Mouse (Mus musculus): Measurements from ENCODE around the gene Rnf183. TPM values are rescaled to one million over a fixed set of nuclear protein-coding genes. Genes with fewer than 3 reads are reported as not detected.
A peak's percentile ranks its signal among the peaks of the same experiment; 100 is the strongest.

The Rnf183 gene
- polyA plus RNA-seq, 1 experiment, result 23.7 TPM

GRCm38 (mm10) chr4:62419091-62419490 lies 16.0 kb downstream of the Rnf183 start:
- H3K27me3 ChIP-seq (ENCODE audit: control insufficient read depth, insufficient read depth, low read length), result no peaks in the 10 kb centered on the region
- peaks cover 96% of the 10 kb centered on the region for H3K36me3 ChIP-seq (ENCODE audit: control insufficient read depth, insufficient read depth, low read length)
- H3K27ac ChIP-seq (ENCODE audit: control insufficient read depth, insufficient read depth, low read length), result no peak overlapping the region
- H3K4me3 ChIP-seq (ENCODE audit: control insufficient read depth, insufficient read depth, low read length), result no peak overlapping the region
- DNase-seq, result no peak
- H3K4me1 ChIP-seq (replicated peaks; ENCODE audit: control insufficient read depth, insufficient read depth, low read length), result no peaks in the 10 kb centered on the region
- WGBS, result 98% methylated on average over 6 of the region's 6 CpGs
- TF ChIP-seq CTCF (IDR thresholded peaks at IDR 0.05; ENCODE audit: borderline replicate concordance, control insufficient read depth, extremely low read depth, insufficient read depth, low read length, poor library complexity) (no peak), POLR2A (IDR thresholded peaks at IDR 0.05; ENCODE audit: control insufficient read depth, extremely low read depth, insufficient read depth, low read length, poor library complexity) (no peak)

- DNase-seq, result no peak
- H3K36me3 ChIP-seq (ENCODE audit: control insufficient read depth, insufficient read depth, low read length), result peaks cover 96% of the 10 kb centered on the region
- WGBS, result 90% methylated on average over 8 of the region's 8 CpGs
- no peak overlapping the region for H3K4me3 ChIP-seq (ENCODE audit: control insufficient read depth, insufficient read depth, low read length)
- no peaks in the 10 kb centered on the region for H3K4me1 ChIP-seq (replicated peaks; ENCODE audit: control insufficient read depth, insufficient read depth, low read length)
- H3K27me3 ChIP-seq (ENCODE audit: control insufficient read depth, insufficient read depth, low read length), result no peaks in the 10 kb centered on the region
- H3K27ac ChIP-seq (ENCODE audit: control insufficient read depth, insufficient read depth, low read length), result no peak overlapping the region
- TF ChIP-seq POLR2A (IDR thresholded peaks at IDR 0.05; ENCODE audit: control insufficient read depth, extremely low read depth, insufficient read depth, low read length, poor library complexity) (no peak), CTCF (IDR thresholded peaks at IDR 0.05; ENCODE audit: borderline replicate concordance, control insufficient read depth, extremely low read depth, insufficient read depth, low read length, poor library complexity) (no peak)
Measured at GRCm38 (mm10) chr4:62418448-62418847, 16.6 kb downstream of the Rnf183 start.

- no peak for TF ChIP-seq POLR2A (IDR thresholded peaks at IDR 0.05; ENCODE audit: control insufficient read depth, extremely low read depth, insufficient read depth, low read length, poor library complexity)
- no peak for TF ChIP-seq CTCF (IDR thresholded peaks at IDR 0.05; ENCODE audit: borderline replicate concordance, control insufficient read depth, extremely low read depth, insufficient read depth, low read length, poor library complexity)
- no peak overlapping the region for H3K27ac ChIP-seq (ENCODE audit: control insufficient read depth, insufficient read depth, low read length)
- peaks cover 43% of the 10 kb centered on the region for H3K36me3 ChIP-seq (ENCODE audit: control insufficient read depth, insufficient read depth, low read length)
- WGBS, result 66% methylated on average over 10 of the region's 10 CpGs
- DNase-seq, result no peak
- no peaks in the 10 kb centered on the region for H3K27me3 ChIP-seq (ENCODE audit: control insufficient read depth, insufficient read depth, low read length)
- H3K4me3 ChIP-seq (ENCODE audit: control insufficient read depth, insufficient read depth, low read length), result no peak overlapping the region
- peaks cover 4% of the 10 kb centered on the region; the same call in 1 of the 2 replicates for H3K4me1 ChIP-seq (replicated peaks; ENCODE audit: control insufficient read depth, insufficient read depth, low read length)
Measured at GRCm38 (mm10) chr4:62411606-62412005, 23.4 kb downstream of the Rnf183 start.

- H3K27me3 ChIP-seq (ENCODE audit: control insufficient read depth, insufficient read depth, low read length), result no peaks in the 10 kb centered on the region
- H3K36me3 ChIP-seq (ENCODE audit: control insufficient read depth, insufficient read depth, low read length), result peaks cover 30% of the 10 kb centered on the region
Measured at GRCm38 (mm10) chr4:62410325-62410724, 24.7 kb downstream of the Rnf183 start.

GRCm38 (mm10) chr4:62409615-62410014 lies 25.4 kb downstream of the Rnf183 start:
- 26% methylated on average over 6 of the region's 6 CpGs for WGBS
- H3K27ac ChIP-seq (ENCODE audit: control insufficient read depth, insufficient read depth, low read length), result no peak overlapping the region
- no peaks in the 10 kb centered on the region for H3K27me3 ChIP-seq (ENCODE audit: control insufficient read depth, insufficient read depth, low read length)
- H3K4me3 ChIP-seq (ENCODE audit: control insufficient read depth, insufficient read depth, low read length), result peak overlapping the region; percentile 28; the same call in 1 of the 2 replicates
- no peak for TF ChIP-seq POLR2A (IDR thresholded peaks at IDR 0.05; ENCODE audit: control insufficient read depth, extremely low read depth, insufficient read depth, low read length, poor library complexity)
- peaks cover 9% of the 10 kb centered on the region; the same call in 1 of the 2 replicates for H3K4me1 ChIP-seq (replicated peaks; ENCODE audit: control insufficient read depth, insufficient read depth, low read length)
- DNase-seq, result no peak
- H3K36me3 ChIP-seq (ENCODE audit: control insufficient read depth, insufficient read depth, low read length), result peaks cover 23% of the 10 kb centered on the region

More at GRCm38 (mm10) chr4:62410325-62410724, 24.7 kb downstream of the Rnf183 start:
- 95% methylated on average over 2 of the region's 2 CpGs for WGBS
- peaks cover 9% of the 10 kb centered on the region; the same call in 1 of the 2 replicates for H3K4me1 ChIP-seq (replicated peaks; ENCODE audit: control insufficient read depth, insufficient read depth, low read length)
- no peak for DNase-seq
- H3K27ac ChIP-seq (ENCODE audit: control insufficient read depth, insufficient read depth, low read length), result no peak overlapping the region
- TF ChIP-seq CTCF (IDR thresholded peaks at IDR 0.05; ENCODE audit: borderline replicate concordance, control insufficient read depth, extremely low read depth, insufficient read depth, low read length, poor library complexity) (no peak), POLR2A (IDR thresholded peaks at IDR 0.05; ENCODE audit: control insufficient read depth, extremely low read depth, insufficient read depth, low read length, poor library complexity) (no peak)
- H3K4me3 ChIP-seq (ENCODE audit: control insufficient read depth, insufficient read depth, low read length), result no peak overlapping the region

- Histone ChIP-seq H3K36me3 (ENCODE audit: control insufficient read depth, insufficient read depth, low read length) (peaks cover 15% of the 10 kb centered on the region), H3K4me3 (ENCODE audit: control insufficient read depth, insufficient read depth, low read length) (peak within 1 kb of the TSS; percentile 82), H3K27ac (ENCODE audit: control insufficient read depth, insufficient read depth, low read length) (peak within 1 kb of the TSS; percentile 53), H3K27me3 (ENCODE audit: control insufficient read depth, insufficient read depth, low read length) (no peaks in the 10 kb centered on the region), H3K4me1 (replicated peaks; ENCODE audit: control insufficient read depth, insufficient read depth, low read length) (peaks cover 9% of the 10 kb centered on the region; the same call in 1 of the 2 replicates)
- DNase-seq, result peak; percentile 97
- TF ChIP-seq CTCF (IDR thresholded peaks at IDR 0.05; ENCODE audit: borderline replicate concordance, control insufficient read depth, extremely low read depth, insufficient read depth, low read length, poor library complexity) (no peak), POLR2A (IDR thresholded peaks at IDR 0.05; ENCODE audit: control insufficient read depth, extremely low read depth, insufficient read depth, low read length, poor library complexity) (peak; percentile 80)
- under 1% methylated on average over 39 of the region's 39 CpGs for WGBS
Measured at GRCm38 (mm10) chr4:62408601-62409282, 26.3 kb downstream of the Rnf183 start, which contains the start of the genes Cdc26 and Prpf4. TSS of gene Cdc26 (minus strand) at chr4:62408642. TSS of gene Prpf4 (plus strand) at chr4:62408797.
